Mouse (Mus musculus) hindbrain, embryonic 11.5 days (tissue): ENCODE data around the gene Trim27. TPM values are rescaled to one million over a fixed set of nuclear protein-coding genes. Genes with fewer than 3 reads are reported as not detected.

Experiments
- ATAC-seq: fragments of 200-750 bp; cut with Nextera tagmentation; 2 replicates; pipeline ENCODE4 v1.8.0; 2017; ENCODE audit warnings: mild to moderate bottlenecking, moderate TSS enrichment, moderate library complexity; ENCODE audit not compliant: low FRiP score
- DNase-seq: peaks from one replicate; pipeline ENCODE4 v3.0.0-alpha.2; 2015; ENCODE audit warnings: low spot score
- H3K27ac ChIP-seq: fragments of 300-500 bp; sonication (generic); 2 replicates; pipeline ENCODE4 v1.5.1; 2014; ENCODE audit warnings: mild to moderate bottlenecking, low read depth, low read length
- H3K27me3 ChIP-seq: fragments of 300-500 bp; sonication (generic); 2 replicates; pipeline ENCODE4 v1.6.1; 2014; ENCODE audit warnings: mild to moderate bottlenecking, low read length, moderate library complexity, mixed read lengths; ENCODE audit not compliant: control insufficient read depth, insufficient read depth
- H3K36me3 ChIP-seq: fragments of 300-500 bp; sonication (generic); 2 replicates; pipeline ENCODE4 v1.6.1; 2014; ENCODE audit warnings: mild to moderate bottlenecking, low read length, moderate library complexity, mixed read lengths; ENCODE audit not compliant: control insufficient read depth, insufficient read depth
- H3K4me1 ChIP-seq: fragments of 300-500 bp; sonication (generic); replicated peaks from 2 replicates; pipeline ENCODE4 v1.6.1; 2014; ENCODE audit warnings: low read length, mixed read lengths; ENCODE audit not compliant: control insufficient read depth, insufficient read depth
- H3K4me2 ChIP-seq: fragments of 300-500 bp; sonication (generic); replicated peaks from 2 replicates; pipeline ENCODE4 v1.6.1; 2014; ENCODE audit warnings: mild to moderate bottlenecking, low read depth, low read length
- H3K4me3 ChIP-seq: fragments of 300-500 bp; sonication (generic); 2 replicates; pipeline ENCODE4 v1.5.1; 2014; ENCODE audit warnings: low read depth, low read length
- H3K9ac ChIP-seq: fragments of 300-500 bp; sonication (generic); 2 replicates; pipeline ENCODE4 v1.6.1; 2014; ENCODE audit warnings: low read depth, low read length
- H3K9me3 ChIP-seq: fragments of 300-500 bp; sonication (generic); 2 replicates; pipeline ENCODE4 v1.6.1; 2016; ENCODE audit warnings: low read length; ENCODE audit not compliant: control insufficient read depth
- WGBS: fragments of 180-500 bp; shearing (Covaris S2); extraction: QIAGEN DNeasy Blood & Tissue Kit; methylation state at CpG from one replicate; pipeline ENCODE4 v1.1.7; 2014; 5-methylcytosine and 5-hydroxymethylcytosine counted together
- polyA plus RNA-seq: library from polyadenylated mRNA; unstranded; fragments of >200 nt; fragmentation: Nextera tagmentation; extraction: Ambion mirVana; gene quantifications from 2 replicates; pipeline ENCODE4 v1.2.1, GENCODE M21; 2014

Trim27 gene
- polyA plus RNA-seq, 1 experiment from 2014 or later, result 133 TPM

- Histone ChIP-seq H3K9me3 (no peaks in the 10 kb centered on the region), H3K9ac (no peak overlapping the region), H3K36me3 (no peaks in the 10 kb centered on the region), H3K4me2 (peak overlapping the region; percentile 32), H3K4me3 (peak overlapping the region; percentile 48), H3K27ac (no peak overlapping the region), H3K4me1 (no peaks in the 10 kb centered on the region), H3K27me3 (no peaks in the 10 kb centered on the region; the same call in 1 of the 2 replicates)
- DNase-seq (peak; percentile 84), ATAC-seq (peak; percentile 75)
- under 1% methylated on average over 39 of the region's 39 CpGs for WGBS
Observed at GRCm38 (mm10) chr13:21169657-21170430, 9.4 kb upstream of the Trim27 start.

GRCm38 (mm10) chr13:21170431-21171155 is 8.7 kb upstream of the Trim27 start:
- WGBS, result 33% methylated on average over 17 of the region's 17 CpGs
- Histone ChIP-seq H3K4me1 (no peaks in the 10 kb centered on the region), H3K27me3 (no peaks in the 10 kb centered on the region; the same call in 1 of the 2 replicates), H3K36me3 (no peaks in the 10 kb centered on the region), H3K27ac (no peak overlapping the region), H3K4me2 (peak overlapping the region; percentile 52), H3K9me3 (no peaks in the 10 kb centered on the region), H3K9ac (no peak overlapping the region), H3K4me3 (peak overlapping the region; percentile 41)
- DNase-seq, result no peak
- no peak for ATAC-seq

GRCm38 (mm10) chr13:21171156-21171530 is 8.1 kb upstream of the Trim27 start:
- WGBS, result 5% methylated on average over 15 of the region's 15 CpGs
- no peak for ATAC-seq
- Histone ChIP-seq H3K4me1 (no peaks in the 10 kb centered on the region), H3K4me3 (peak overlapping the region; percentile 41), H3K9ac (0 out of 2 replicates have a peak overlapping the region, but pooled peaks have one; percentile 2), H3K4me2 (peak overlapping the region; percentile 52), H3K9me3 (no peaks in the 10 kb centered on the region), H3K27ac (no peak overlapping the region), H3K36me3 (no peaks in the 10 kb centered on the region), H3K27me3 (no peaks in the 10 kb centered on the region; the same call in 1 of the 2 replicates)
- DNase-seq, result peak; percentile 50

- Histone ChIP-seq H3K9ac (peak overlapping the region; percentile 24; the same call in 1 of the 2 replicates), H3K9me3 (no peaks in the 10 kb centered on the region), H3K4me2 (peak overlapping the region; percentile 52), H3K27ac (no peak overlapping the region), H3K27me3 (no peaks in the 10 kb centered on the region; the same call in 1 of the 2 replicates), H3K4me1 (no peaks in the 10 kb centered on the region), H3K36me3 (no peaks in the 10 kb centered on the region), H3K4me3 (peak overlapping the region; percentile 41)
- DNase-seq (peak; percentile 67), ATAC-seq (no peak)
- WGBS, result under 1% methylated on average over 12 of the region's 12 CpGs
Observed at GRCm38 (mm10) chr13:21171600-21172150, 7.6 kb upstream of the Trim27 start.

- peak overlapping the region; percentile 52 for H3K4me2 ChIP-seq
- no peaks in the 10 kb centered on the region for H3K9me3 ChIP-seq
- H3K9ac ChIP-seq, result no peak overlapping the region
- DNase-seq, result peak; percentile 83
- peak; percentile 49 for ATAC-seq
- no peak overlapping the region for H3K27ac ChIP-seq
- H3K4me1 ChIP-seq, result no peaks in the 10 kb centered on the region
- WGBS, result under 1% methylated on average over 16 of the region's 16 CpGs
- H3K36me3 ChIP-seq, result no peaks in the 10 kb centered on the region
- peak overlapping the region; percentile 41 for H3K4me3 ChIP-seq
- no peaks in the 10 kb centered on the region; the same call in 1 of the 2 replicates for H3K27me3 ChIP-seq
Observed at GRCm38 (mm10) chr13:21172241-21173027, 6.8 kb upstream of the Trim27 start.

GRCm38 (mm10) chr13:21173072-21173471 is 6.2 kb upstream of the Trim27 start:
- peak; percentile 77 for DNase-seq
- peak overlapping the region; percentile 17 for H3K4me3 ChIP-seq
- WGBS, result under 1% methylated on average over 11 of the region's 11 CpGs
- peak; percentile 8; the same call in 1 of the 2 replicates for ATAC-seq
- no peaks in the 10 kb centered on the region; the same call in 1 of the 2 replicates for H3K27me3 ChIP-seq
- no peaks in the 10 kb centered on the region for H3K36me3 ChIP-seq
- H3K9me3 ChIP-seq, result no peaks in the 10 kb centered on the region
- H3K4me1 ChIP-seq, result no peaks in the 10 kb centered on the region
- H3K9ac ChIP-seq, result peak overlapping the region; percentile 24; the same call in 1 of the 2 replicates
- no peak overlapping the region for H3K27ac ChIP-seq
- H3K4me2 ChIP-seq, result peak overlapping the region; percentile 36

GRCm38 (mm10) chr13:21176733-21177132 is 2.5 kb upstream of the Trim27 start:
- Histone ChIP-seq H3K36me3 (no peaks in the 10 kb centered on the region), H3K9me3 (no peaks in the 10 kb centered on the region), H3K27ac (no peak overlapping the region), H3K4me2 (no peak overlapping the region), H3K4me3 (no peak overlapping the region), H3K27me3 (no peaks in the 10 kb centered on the region; the same call in 1 of the 2 replicates), H3K4me1 (no peaks in the 10 kb centered on the region), H3K9ac (no peak overlapping the region)
- WGBS, result 61% methylated on average over 8 of the region's 11 CpGs
- ATAC-seq, result no peak
- DNase-seq, result no peak

GRCm38 (mm10) chr13:21177657-21178056 is 1.6 kb upstream of the Trim27 start:
- no peak overlapping the region for H3K4me3 ChIP-seq
- no peaks in the 10 kb centered on the region; the same call in 1 of the 2 replicates for H3K27me3 ChIP-seq
- H3K36me3 ChIP-seq, result 0 out of 2 replicates have a peak, but pooled peaks cover 3% of the 10 kb centered on the region
- no peak overlapping the region for H3K4me2 ChIP-seq
- DNase-seq (no peak), ATAC-seq (no peak)
- no peaks in the 10 kb centered on the region for H3K4me1 ChIP-seq
- H3K9ac ChIP-seq, result no peak overlapping the region
- H3K27ac ChIP-seq, result no peak overlapping the region
- H3K9me3 ChIP-seq, result no peaks in the 10 kb centered on the region
- 67% methylated on average over 5 of the region's 5 CpGs for WGBS
